Mouse (Mus musculus): ENCODE results near the gene Treml4. TPM values are rescaled to one million over a fixed set of nuclear protein-coding genes. Genes with fewer than 3 reads are reported as not detected.

Treml4 gene
- polyA plus RNA-seq, 1 experiment from 2014 or later: 0.59 TPM

DNA sequence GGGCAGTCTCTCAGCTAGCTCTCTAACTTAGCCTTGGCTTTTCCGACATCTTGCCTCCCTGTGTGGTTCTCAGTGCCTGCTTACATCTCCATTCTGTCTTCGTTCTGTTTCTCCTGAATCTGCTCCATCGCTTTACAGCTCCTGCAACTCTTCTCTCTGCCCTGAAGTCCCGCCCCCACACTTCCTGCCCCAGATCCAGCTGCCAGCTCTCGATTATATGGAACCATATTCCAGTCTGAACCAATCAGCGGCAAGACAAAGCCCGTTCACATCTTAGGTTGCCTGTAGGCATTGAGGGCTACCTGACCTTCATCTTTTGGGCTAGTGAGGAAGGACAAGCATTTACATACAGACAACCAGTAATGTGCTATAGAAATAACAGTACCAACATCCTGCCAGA is 13.5 kb upstream of the Treml4 start:
- 88% methylated on average over 7 of the region's 7 CpGs for WGBS
- Histone ChIP-seq H3K27me3 (replicated peaks) (no peaks in the 10 kb centered on the region), H3K4me2 (no peak overlapping the region), H3K4me1 (no peaks in the 10 kb centered on the region), H3K36me3 (no peaks in the 10 kb centered on the region), H3K27ac (replicated peaks) (no peak overlapping the region), H3K4me3 (no peak overlapping the region), H3K9ac (no peak overlapping the region), H3K9me3 (no peaks in the 10 kb centered on the region)
- ATAC-seq (ENCODE audit: extremely low read depth, insufficient number of reproducible peaks, low FRiP score, low TSS enrichment): no peak

- Histone ChIP-seq H3K9me3 (peaks cover 9% of the 10 kb centered on the region; the same call in 1 of the 2 replicates), H3K4me1 (no peaks in the 10 kb centered on the region), H3K4me2 (no peak overlapping the region), H3K9ac (no peak overlapping the region), H3K27ac (replicated peaks) (no peak overlapping the region), H3K27me3 (replicated peaks) (no peaks in the 10 kb centered on the region), H3K36me3 (no peaks in the 10 kb centered on the region), H3K4me3 (no peak overlapping the region)
- no peak for ATAC-seq (ENCODE audit: extremely low read depth, insufficient number of reproducible peaks, low FRiP score, low TSS enrichment)
Measured at GRCm38 (mm10) chr17:48256575-48256974, 7.5 kb upstream of the Treml4 start.

- Histone ChIP-seq H3K36me3 (no peaks in the 10 kb centered on the region), H3K4me1 (no peaks in the 10 kb centered on the region), H3K4me3 (no peak overlapping the region), H3K9me3 (peaks cover 9% of the 10 kb centered on the region; the same call in 1 of the 2 replicates), H3K9ac (no peak overlapping the region), H3K4me2 (no peak overlapping the region), H3K27me3 (replicated peaks) (no peaks in the 10 kb centered on the region), H3K27ac (replicated peaks) (no peak overlapping the region)
- no peak for ATAC-seq (ENCODE audit: extremely low read depth, insufficient number of reproducible peaks, low FRiP score, low TSS enrichment)
- WGBS: 80% methylated on average over 2 of the region's 2 CpGs
Measured at GRCm38 (mm10) chr17:48261868-48262267, 2.2 kb upstream of the Treml4 start.

- WGBS: 79% methylated on average over 7 of the region's 7 CpGs
- peak; percentile 55 for ATAC-seq (ENCODE audit: extremely low read depth, insufficient number of reproducible peaks, low FRiP score, low TSS enrichment)
Measured at GRCm38 (mm10) chr17:48264662-48265061, 567 bp downstream of the Treml4 start.

DNA sequence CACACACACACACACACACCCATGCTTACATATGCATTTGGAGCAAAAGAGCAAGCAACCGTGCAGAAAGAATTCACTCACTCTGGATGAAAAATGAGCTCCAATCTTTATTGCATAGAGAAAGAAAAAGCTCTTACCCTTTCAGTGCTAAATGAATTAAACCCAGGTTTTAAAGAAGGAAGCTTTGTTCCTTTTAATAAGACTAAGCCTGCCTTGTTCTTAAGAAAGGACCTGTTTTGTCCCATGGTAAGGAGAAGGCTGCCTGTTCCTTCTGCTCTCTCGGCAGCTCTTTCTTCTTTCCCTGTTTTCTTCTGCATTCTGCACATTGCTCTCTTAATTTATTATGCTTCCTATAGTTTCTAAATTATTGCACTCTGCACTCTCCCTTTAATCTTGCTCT is 2.0 kb downstream of the Treml4 start:
- no peak for ATAC-seq (ENCODE audit: extremely low read depth, insufficient number of reproducible peaks, low FRiP score, low TSS enrichment)
- 56% methylated on average over 2 of the region's 2 CpGs for WGBS

More at GRCm38 (mm10) chr17:48264662-48265061, 567 bp downstream of the Treml4 start:
- Histone ChIP-seq H3K9ac (no peak overlapping the region), H3K27ac (replicated peaks) (no peak overlapping the region), H3K9me3 (0 out of 2 replicates have a peak, but pooled peaks cover under 1% of the 10 kb centered on the region), H3K4me2 (peak overlapping the region; percentile 13; the same call in 1 of the 2 replicates), H3K36me3 (no peaks in the 10 kb centered on the region), H3K27me3 (replicated peaks) (no peaks in the 10 kb centered on the region), H3K4me1 (no peaks in the 10 kb centered on the region), H3K4me3 (no peak overlapping the region)

GRCm38 (mm10) chr17:48266610-48267304 is 2.7 kb downstream of the Treml4 start:
- Histone ChIP-seq H3K9me3 (no peaks in the 10 kb centered on the region), H3K4me3 (no peak overlapping the region), H3K36me3 (no peaks in the 10 kb centered on the region), H3K4me1 (no peaks in the 10 kb centered on the region), H3K27ac (replicated peaks) (no peak overlapping the region), H3K9ac (no peak overlapping the region), H3K27me3 (replicated peaks) (no peaks in the 10 kb centered on the region), H3K4me2 (no peak overlapping the region)
- no peak for ATAC-seq (ENCODE audit: extremely low read depth, insufficient number of reproducible peaks, low FRiP score, low TSS enrichment)
- WGBS: 35% methylated on average over 2 of the region's 2 CpGs

More for the DNA sequence above, 2.0 kb downstream of the Treml4 start:
- no peaks in the 10 kb centered on the region for H3K27me3 ChIP-seq (replicated peaks)
- no peak overlapping the region for H3K27ac ChIP-seq (replicated peaks)
- no peak overlapping the region for H3K4me3 ChIP-seq
- H3K9me3 ChIP-seq: no peaks in the 10 kb centered on the region
- no peaks in the 10 kb centered on the region for H3K4me1 ChIP-seq
- no peak overlapping the region for H3K9ac ChIP-seq
- H3K4me2 ChIP-seq: no peak overlapping the region
- H3K36me3 ChIP-seq: no peaks in the 10 kb centered on the region

DNA sequence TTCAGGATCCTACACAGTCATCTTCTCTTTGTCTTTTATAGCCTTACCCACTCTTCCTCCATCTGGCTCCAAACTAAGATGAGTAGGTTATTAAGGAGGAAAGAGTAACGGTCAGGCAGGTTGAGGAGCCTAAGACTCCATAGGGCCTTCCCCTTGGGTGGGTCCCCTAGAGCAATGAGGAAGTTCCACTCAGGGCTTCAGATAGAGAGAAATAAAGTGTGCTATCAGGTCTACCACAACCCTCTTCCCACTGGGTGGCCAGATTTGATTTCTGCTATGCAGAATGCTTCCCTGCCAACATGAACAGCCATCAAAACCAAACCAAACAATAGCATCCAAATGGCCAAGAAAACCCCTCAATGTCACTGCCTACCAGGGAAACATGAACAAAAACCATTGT is 3.5 kb downstream of the Treml4 start:
- Histone ChIP-seq H3K9ac (no peak overlapping the region), H3K9me3 (no peaks in the 10 kb centered on the region), H3K4me3 (no peak overlapping the region), H3K4me1 (no peaks in the 10 kb centered on the region), H3K27me3 (replicated peaks) (no peaks in the 10 kb centered on the region), H3K4me2 (no peak overlapping the region), H3K27ac (replicated peaks) (no peak overlapping the region), H3K36me3 (no peaks in the 10 kb centered on the region)
- no peak for ATAC-seq (ENCODE audit: extremely low read depth, insufficient number of reproducible peaks, low FRiP score, low TSS enrichment)
- 86% methylated on average over 1 of the region's 1 CpGs for WGBS

GRCm38 (mm10) chr17:48268276-48268675 is 4.2 kb downstream of the Treml4 start:
- Histone ChIP-seq H3K9ac (no peak overlapping the region), H3K4me1 (no peaks in the 10 kb centered on the region), H3K9me3 (no peaks in the 10 kb centered on the region), H3K36me3 (no peaks in the 10 kb centered on the region), H3K27me3 (replicated peaks) (no peaks in the 10 kb centered on the region), H3K4me3 (no peak overlapping the region), H3K27ac (replicated peaks) (no peak overlapping the region), H3K4me2 (no peak overlapping the region)
- no peak for ATAC-seq (ENCODE audit: extremely low read depth, insufficient number of reproducible peaks, low FRiP score, low TSS enrichment)

DNA sequence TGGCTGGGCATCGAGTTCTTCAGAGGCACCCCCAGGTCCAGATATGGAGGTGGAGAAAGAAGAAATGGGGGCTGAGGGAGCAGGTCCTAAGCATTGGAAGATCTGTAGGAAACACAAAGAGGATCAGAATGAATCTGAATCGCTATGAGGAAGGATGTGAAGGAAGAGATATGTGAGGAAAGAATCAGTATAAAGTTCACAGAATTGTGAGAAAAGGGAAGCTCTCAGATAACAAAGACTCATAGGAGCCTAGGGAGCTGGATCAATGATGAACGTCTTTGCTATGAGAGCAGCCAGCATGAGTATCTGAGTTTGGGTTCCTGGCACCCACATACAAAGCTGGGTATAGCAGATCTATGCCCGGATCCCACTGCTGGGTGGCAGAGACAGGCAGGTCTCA is 5.7 kb downstream of the Treml4 start:
- Histone ChIP-seq H3K4me3 (no peak overlapping the region), H3K4me2 (peak overlapping the region; percentile 48), H3K9ac (no peak overlapping the region), H3K36me3 (no peaks in the 10 kb centered on the region), H3K27ac (replicated peaks) (no peak overlapping the region), H3K27me3 (replicated peaks) (no peaks in the 10 kb centered on the region), H3K4me1 (no peaks in the 10 kb centered on the region), H3K9me3 (no peaks in the 10 kb centered on the region)
- 68% methylated on average over 4 of the region's 4 CpGs for WGBS
- ATAC-seq (ENCODE audit: extremely low read depth, insufficient number of reproducible peaks, low FRiP score, low TSS enrichment): no peak

- Histone ChIP-seq H3K9me3 (no peaks in the 10 kb centered on the region), H3K4me3 (peak overlapping the region; percentile 20; the same call in 1 of the 2 replicates), H3K27me3 (replicated peaks) (no peaks in the 10 kb centered on the region), H3K4me2 (peak overlapping the region; percentile 48), H3K9ac (no peak overlapping the region), H3K27ac (replicated peaks) (peak overlapping the region; percentile 63), H3K36me3 (no peaks in the 10 kb centered on the region), H3K4me1 (no peaks in the 10 kb centered on the region)
- WGBS: 32% methylated on average over 5 of the region's 5 CpGs
- ATAC-seq (ENCODE audit: extremely low read depth, insufficient number of reproducible peaks, low FRiP score, low TSS enrichment): peak; percentile 75
Measured at GRCm38 (mm10) chr17:48272158-48272557, 8.1 kb downstream of the Treml4 start.

DNA sequence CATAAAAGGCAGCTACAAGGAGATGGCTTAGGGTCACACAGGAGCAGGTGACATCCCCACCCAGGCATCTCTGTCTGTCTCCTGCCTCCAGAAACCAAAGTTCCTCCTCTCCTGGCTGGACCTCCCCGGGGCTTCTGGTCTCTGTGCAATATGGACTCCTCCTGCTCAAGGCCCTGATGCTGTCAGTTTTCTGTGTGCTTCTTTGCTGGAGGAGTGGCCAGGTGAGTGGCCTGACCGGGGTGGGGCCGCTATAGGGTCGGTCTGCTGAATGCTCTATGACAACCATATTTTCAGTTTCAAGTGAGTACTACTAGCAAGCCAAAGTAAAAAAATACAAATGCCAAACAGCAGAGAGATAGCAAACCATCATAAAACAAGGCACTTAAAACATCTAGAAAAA is 8.5 kb downstream of the Treml4 start:
- H3K4me1 ChIP-seq: no peaks in the 10 kb centered on the region
- H3K27me3 ChIP-seq (replicated peaks): no peaks in the 10 kb centered on the region
- WGBS: 75% methylated on average over 4 of the region's 4 CpGs
- no peaks in the 10 kb centered on the region for H3K9me3 ChIP-seq
- no peak; the same call in 1 of the 2 replicates for ATAC-seq (ENCODE audit: extremely low read depth, insufficient number of reproducible peaks, low FRiP score, low TSS enrichment)
- H3K27ac ChIP-seq (replicated peaks): peak overlapping the region; percentile 63
- peak overlapping the region; percentile 48 for H3K4me2 ChIP-seq
- H3K9ac ChIP-seq: no peak overlapping the region
- H3K4me3 ChIP-seq: peak overlapping the region; percentile 6; the same call in 1 of the 2 replicates
- no peaks in the 10 kb centered on the region for H3K36me3 ChIP-seq

DNA sequence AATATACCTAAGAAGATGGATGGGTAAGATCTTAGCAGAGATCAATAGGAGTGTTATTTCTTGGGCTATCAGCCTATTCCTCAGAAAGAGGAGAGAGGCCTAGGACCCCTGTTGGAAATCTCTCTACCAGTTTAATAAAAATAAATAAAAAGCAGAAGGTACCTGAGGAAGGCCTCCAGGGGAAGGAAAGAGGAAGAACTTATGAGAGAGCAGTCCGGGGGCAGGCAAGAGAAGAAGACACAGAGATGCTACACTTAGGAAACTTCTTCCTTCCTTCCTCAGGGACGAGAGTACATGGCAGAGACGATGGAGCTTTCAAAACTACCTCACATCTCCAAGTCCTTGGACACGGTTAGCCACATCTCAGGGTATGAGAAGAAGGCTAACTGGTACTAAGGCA is 10.0 kb downstream of the Treml4 start:
- no peak overlapping the region for H3K27ac ChIP-seq (replicated peaks)
- H3K9ac ChIP-seq: no peak overlapping the region
- no peak overlapping the region for H3K4me3 ChIP-seq
- no peaks in the 10 kb centered on the region for H3K9me3 ChIP-seq
- no peaks in the 10 kb centered on the region for H3K36me3 ChIP-seq
- H3K27me3 ChIP-seq (replicated peaks): no peaks in the 10 kb centered on the region
- no peaks in the 10 kb centered on the region for H3K4me1 ChIP-seq
- no peak for ATAC-seq (ENCODE audit: extremely low read depth, insufficient number of reproducible peaks, low FRiP score, low TSS enrichment)
- H3K4me2 ChIP-seq: no peak overlapping the region
- WGBS: 71% methylated on average over 4 of the region's 4 CpGs
